Mouse (Mus musculus) forebrain, postnatal 0 days (tissue): ENCODE measurements at regions not wholly inside any gene's neighbourhood (a gene's known extent, or its start where the extent isn't known, plus 50 kb on each side); places are given as distances from the start of the nearest gene placed in this dataset.

Experiments
- ATAC-seq: fragments of 200-750 bp; cut with Nextera tagmentation; 2 replicates; pipeline ENCODE4 v1.8.0; 2017; ENCODE audit warnings: mild to moderate bottlenecking, moderate library complexity
- DNase-seq: peaks from one replicate; pipeline ENCODE4 v3.0.0-alpha.2; 2015
- H3K27ac ChIP-seq: fragments of 300-500 bp; sonication (generic); 2 replicates; pipeline ENCODE4 v1.5.1; 2014; ENCODE audit warnings: low read depth, mild to moderate bottlenecking, antibody characterized with exemption, low read length, moderate library complexity, mixed read lengths
- H3K27me3 ChIP-seq: fragments of 300-500 bp; sonication (generic); 2 replicates; pipeline ENCODE4 v1.6.1; 2014; ENCODE audit warnings: mild to moderate bottlenecking, low read length, mixed read lengths; ENCODE audit not compliant: insufficient read depth
- H3K36me3 ChIP-seq: fragments of 300-500 bp; sonication (generic); 2 replicates; pipeline ENCODE4 v1.6.1; 2014; ENCODE audit warnings: mild to moderate bottlenecking, moderate library complexity; ENCODE audit not compliant: insufficient read depth
- H3K4me1 ChIP-seq: fragments of 300-500 bp; sonication (generic); 2 replicates; pipeline ENCODE4 v1.6.1; 2014; ENCODE audit warnings: antibody characterized with exemption; ENCODE audit not compliant: insufficient read depth
- H3K4me2 ChIP-seq: fragments of 300-500 bp; sonication (generic); 2 replicates; pipeline ENCODE4 v1.6.1; 2014; ENCODE audit warnings: low read depth, mild to moderate bottlenecking, moderate library complexity
- H3K4me3 ChIP-seq: fragments of 300-500 bp; sonication (generic); 2 replicates; pipeline ENCODE4 v1.5.1; 2014; ENCODE audit warnings: low read depth, low read length, mixed read lengths
- H3K9ac ChIP-seq: fragments of 300-500 bp; sonication (generic); 2 replicates; pipeline ENCODE4 v1.6.1; 2014; ENCODE audit warnings: mild to moderate bottlenecking
- H3K9me3 ChIP-seq: fragments of 300-500 bp; sonication (generic); 2 replicates; pipeline ENCODE4 v1.6.1; 2016; ENCODE audit warnings: low read length
- CTCF ChIP-seq: sonication (generic); IDR thresholded peaks from 2 replicates; pipeline ENCODE4 v1.5.1; 2016; ENCODE audit warnings: antibody characterized with exemption, control low read depth, low read depth
- WGBS: fragments of 180-500 bp; shearing (Covaris S2); extraction: QIAGEN DNeasy Blood & Tissue Kit; methylation state at CpG from one replicate; pipeline ENCODE4 v1.1.7; 2014; 5-methylcytosine and 5-hydroxymethylcytosine counted together

- Histone ChIP-seq H3K9ac (no peak overlapping the region), H3K4me1 (no peaks in the 10 kb centered on the region), H3K36me3 (no peaks in the 10 kb centered on the region), H3K4me3 (no peak overlapping the region), H3K27ac (no peak overlapping the region), H3K4me2 (no peak overlapping the region), H3K9me3 (no peaks in the 10 kb centered on the region), H3K27me3 (no peaks in the 10 kb centered on the region)
- ATAC-seq (peak; percentile 47; the same call in 1 of the 2 replicates), DNase-seq (peak; percentile 12)
- TF ChIP-seq CTCF = no peak
- 18% methylated on average over 4 of the region's 4 CpGs for WGBS
These were observed 587.4 kb downstream of the Otol1 start for GRCm38 (mm10) chr3:70594785-70595184.
